Mouse (Mus musculus): ENCODE results near the gene Kif6.

- TF ChIP-seq CTCF (IDR thresholded peaks at IDR 0.05): no peak
- no peak for TF ChIP-seq POLR2A (IDR thresholded peaks at IDR 0.05; ENCODE audit: insufficient read depth, low read depth, low read length)
- TF ChIP-seq EP300 (IDR thresholded peaks at IDR 0.05; ENCODE audit: insufficient read depth, low read depth, low read length): no peak
Measured at GRCm38 (mm10) chr17:49756862-49757261, 141.9 kb downstream of the Kif6 start.

Data from heart, adult 2 months (tissue).